18 mouse cellular contexts compared by ENCODE assay signal in the genomic region with DNA sequence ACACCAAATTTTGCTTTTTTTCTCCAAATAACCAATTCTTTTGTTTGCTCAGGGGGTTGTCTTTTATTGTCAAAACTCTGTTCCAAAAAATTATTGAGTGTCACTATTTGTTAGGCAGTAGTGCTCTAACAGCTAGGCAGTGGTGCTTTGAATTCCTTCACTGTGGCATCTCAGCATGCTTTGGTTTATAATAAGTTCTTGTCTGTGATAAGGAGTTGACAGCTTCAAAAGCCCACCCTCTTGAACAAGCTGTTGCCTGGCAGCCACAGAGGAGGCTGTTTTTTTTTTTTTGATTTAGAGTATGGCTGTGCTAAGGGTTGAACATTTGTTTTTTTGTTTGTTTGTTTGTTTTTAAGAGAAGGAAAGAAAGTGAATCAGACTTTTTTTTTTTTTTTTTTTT.
A peak's percentile ranks its signal among the peaks of the same experiment; 100 is the strongest.
DNase-seq lines count a peak whose midpoint lies in the region; ATAC-seq and TF ChIP-seq lines count a peak whose summit lies in the region.
"Had no signal": no experiment of that assay in that cellular context is flagged by ENCODE, and none has a peak within 500 bp of the region (broad histone marks: within the 10 kb centered on the region; RNA-seq: fewer than 3 reads in every experiment).

No protein-coding gene starts in this region.

- no peak for TF ChIP-seq CTCF in heart, adult 2 months (IDR thresholded peaks at IDR 0.05)
- TF ChIP-seq CTCF in lung, embryonic 14.5 days (IDR thresholded peaks at IDR 0.05; ENCODE audit: low read depth): no peak
- no peak for TF ChIP-seq CTCF in brain, embryonic 14.5 days (IDR thresholded peaks at IDR 0.05; ENCODE audit: borderline replicate concordance, extremely low read depth, insufficient read depth, insufficient read length)

- peak; percentile 87 for DNase-seq in heart, adult 11 months
- no peak for DNase-seq in heart, adult 2 months
- DNase-seq in lung, embryonic 14.5 days: peak; percentile 84
- no peak for DNase-seq in lung, postnatal 10 days
- peak; percentile 63 for DNase-seq in brain, embryonic 14.5 days (ENCODE audit: low read depth)
- DNase-seq in left cerebral cortex, adult 9 months (ENCODE audit: low spot score in 2 of 2): no peak
- DNase-seq: B cell, adult 2 months; cerebellum, adult 11 months; cerebellum, postnatal 36 days; gastrocnemius, postnatal 25 days; liver, postnatal 0 days; thymus, postnatal 36 days had no signal

- no peak overlapping the region for H3K4me3 ChIP-seq in heart, adult 2 months
- H3K4me3 ChIP-seq in lung, embryonic 14.5 days (ENCODE audit: low read depth, low read length): no peak overlapping the region
- no peak overlapping the region for H3K4me3 ChIP-seq in heart, embryonic 16.5 days (ENCODE audit: low read length)
- H3K4me3 ChIP-seq: hindbrain, embryonic 13.5 days; layer of hippocampus, adult 2 months; limb, embryonic 13.5 days had no signal

- H3K27ac ChIP-seq in heart, adult 2 months: no peak overlapping the region
- H3K27ac ChIP-seq in lung, embryonic 14.5 days (ENCODE audit: low read depth): peak overlapping the region; percentile 86
- peak overlapping the region; percentile 82 for H3K27ac ChIP-seq in heart, embryonic 16.5 days (ENCODE audit: low read length)
- H3K27ac ChIP-seq: hindbrain, embryonic 13.5 days; kidney, postnatal 0 days; layer of hippocampus, adult 2 months; limb, embryonic 13.5 days had no signal

- peaks cover 2% of the 10 kb centered on the region; the same call in 1 of the 2 replicates for H3K9me3 ChIP-seq in lung, embryonic 14.5 days (ENCODE audit: low read depth, low read length)
- no peaks in the 10 kb centered on the region for H3K9me3 ChIP-seq in heart, embryonic 16.5 days (replicated peaks; ENCODE audit: control insufficient read depth, low read length)
- H3K9me3 ChIP-seq: hindbrain, embryonic 13.5 days; limb, embryonic 13.5 days had no signal

- intact Hi-C loops in heart, adult 2 months (cut with DNase I): no loop called here

- H3K27me3 ChIP-seq in heart, adult 2 months (ENCODE audit: control insufficient read depth, insufficient read depth, low read length): 0 out of 2 replicates have a peak, but pooled peaks cover 1% of the 10 kb centered on the region
- H3K27me3 ChIP-seq in lung, embryonic 14.5 days (ENCODE audit: insufficient read depth, low read length): no peaks in the 10 kb centered on the region
- H3K27me3 ChIP-seq in heart, embryonic 16.5 days (ENCODE audit: control insufficient read depth, insufficient read depth, low read length): no peaks in the 10 kb centered on the region
- H3K27me3 ChIP-seq: hindbrain, embryonic 13.5 days; limb, embryonic 13.5 days had no signal

- no peak for TF ChIP-seq EP300 in heart, adult 2 months (IDR thresholded peaks at IDR 0.05; ENCODE audit: insufficient read depth, low read depth, low read length)

- H3K4me2 ChIP-seq in lung, embryonic 14.5 days: no peak overlapping the region
- no peak overlapping the region for H3K4me2 ChIP-seq in heart, embryonic 16.5 days (ENCODE audit: low read depth, low read length)
- H3K4me2 ChIP-seq: hindbrain, embryonic 13.5 days; limb, embryonic 13.5 days had no signal

- peak; percentile 79 for ATAC-seq in lung, embryonic 14.5 days (ENCODE audit: insufficient read depth)
- peak; percentile 75; the same call in 1 of the 2 replicates for ATAC-seq in heart, embryonic 16.5 days (replicated peaks; ENCODE audit: extremely low read depth, insufficient read depth, low FRiP score)
- ATAC-seq: intestine, postnatal 0 days; liver, postnatal 0 days had no signal

- no peaks in the 10 kb centered on the region for H3K36me3 ChIP-seq in heart, adult 2 months (ENCODE audit: control insufficient read depth, insufficient read depth, low read length)
- H3K36me3 ChIP-seq in lung, embryonic 14.5 days (ENCODE audit: insufficient read depth): no peaks in the 10 kb centered on the region
- H3K36me3 ChIP-seq in heart, embryonic 16.5 days (ENCODE audit: control insufficient read depth, insufficient read depth): no peaks in the 10 kb centered on the region
- H3K36me3 ChIP-seq: hindbrain, embryonic 13.5 days; limb, embryonic 13.5 days had no signal

- no peak for TF ChIP-seq POLR2A in heart, adult 2 months (IDR thresholded peaks at IDR 0.05; ENCODE audit: insufficient read depth, low read depth, low read length)
- TF ChIP-seq POLR2A in brain, embryonic 14.5 days (IDR thresholded peaks at IDR 0.05; ENCODE audit: borderline replicate concordance, extremely low read depth, insufficient read depth, insufficient read length, poor library complexity, severe bottlenecking): no peak

- no peaks in the 10 kb centered on the region for H3K79me2 ChIP-seq in heart, adult 2 months (replicated peaks; ENCODE audit: control insufficient read depth, insufficient read depth, low read length)

- H3K4me1 ChIP-seq in heart, adult 2 months (ENCODE audit: control insufficient read depth, insufficient read depth, low read length): no peaks in the 10 kb centered on the region; the same call in 1 of the 2 replicates
- H3K4me1 ChIP-seq in lung, embryonic 14.5 days (ENCODE audit: insufficient read depth): peaks cover 20% of the 10 kb centered on the region
- H3K4me1 ChIP-seq in heart, embryonic 16.5 days (ENCODE audit: control insufficient read depth, insufficient read depth, low read length): peaks cover 25% of the 10 kb centered on the region
- H3K4me1 ChIP-seq: hindbrain, embryonic 13.5 days had no signal

- no peak overlapping the region for H3K9ac ChIP-seq in heart, adult 2 months (ENCODE audit: low read depth, low read length)
- no peak overlapping the region for H3K9ac ChIP-seq in lung, embryonic 14.5 days
- H3K9ac ChIP-seq in heart, embryonic 16.5 days (ENCODE audit: low read length): no peak overlapping the region
- H3K9ac ChIP-seq: hindbrain, embryonic 13.5 days; limb, embryonic 13.5 days; liver, postnatal 0 days had no signal

Comparison
In these comparisons a context has a peak if more than half of its experiments do, and no peak if none do; other contexts are left out.
1. DNase-seq: peak in heart, adult 11 months (single experiment), lung, embryonic 14.5 days (single experiment) and brain, embryonic 14.5 days (single experiment); none in heart, adult 2 months (0 of 2), lung, postnatal 10 days (single experiment) and left cerebral cortex, adult 9 months (0 of 2).